Mouse (Mus musculus): ENCODE measurements around the gene Urgcp.

Urgcp gene

GRCm38 (mm10) chr11:5785732-5786131, 23.6 kb upstream of the Urgcp start:
- no peak for DNase-seq (ENCODE audit: low spot score)

DNA sequence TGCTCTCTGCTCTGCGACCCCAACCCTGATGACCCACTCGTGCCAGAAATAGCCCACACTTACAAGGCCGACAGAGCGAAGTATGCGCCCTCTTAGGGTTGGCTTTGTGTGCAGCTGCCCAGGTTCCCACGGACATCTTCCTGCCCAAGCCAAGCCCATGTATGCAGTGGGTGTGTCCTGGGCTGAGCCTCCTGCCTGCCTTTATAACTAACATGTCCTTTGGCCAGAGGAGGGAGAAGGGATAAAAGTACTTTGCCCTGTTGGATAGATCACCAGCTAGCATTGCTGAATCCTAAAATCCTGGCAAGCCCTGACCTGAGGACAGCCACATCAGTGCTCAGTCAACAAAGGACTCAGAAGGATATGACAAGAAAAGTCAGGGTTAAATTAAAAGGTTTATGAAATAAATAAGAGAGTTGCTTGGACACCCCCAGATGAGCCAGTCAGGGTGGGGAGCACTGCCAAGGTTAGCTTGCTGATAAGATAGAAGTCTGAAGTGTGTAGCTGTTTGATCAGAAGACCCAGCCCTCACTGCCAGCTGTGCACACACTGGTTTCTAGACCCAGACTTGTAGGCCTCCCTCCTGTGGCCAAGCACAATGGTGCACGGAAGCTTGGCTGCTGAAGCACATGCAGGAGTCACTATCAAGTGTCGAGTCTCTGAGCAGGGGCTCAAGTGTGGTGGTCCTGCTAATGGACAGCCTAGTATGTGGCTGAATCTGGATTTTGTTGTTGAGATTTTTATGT, 20.2 kb upstream of the Urgcp start:
- DNase-seq (ENCODE audit: low spot score) = no peak

- no peak for DNase-seq (ENCODE audit: low spot score)
Observed at GRCm38 (mm10) chr11:5780035-5780499, 17.9 kb upstream of the Urgcp start.

DNA sequence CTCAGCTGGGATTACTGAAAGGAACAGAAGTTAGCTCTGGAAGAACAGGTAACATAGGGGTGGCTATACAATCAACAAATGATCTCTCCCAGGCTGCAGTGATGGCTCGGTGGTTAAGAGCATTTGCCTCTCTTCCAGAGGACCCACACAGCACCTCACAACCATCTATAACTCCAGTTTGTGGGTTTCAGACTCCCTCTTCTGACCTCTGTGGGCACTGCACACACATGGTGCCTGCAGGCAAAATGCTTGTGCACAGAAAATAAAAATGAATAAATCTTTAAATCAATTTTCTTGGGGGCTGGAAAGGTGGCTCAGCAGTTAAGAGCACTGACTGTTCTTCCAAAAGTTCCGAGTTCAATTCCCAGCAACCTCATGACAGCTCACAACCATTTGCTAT, 16.3 kb upstream of the Urgcp start:
- no peak for DNase-seq (ENCODE audit: low spot score)

- no peak for DNase-seq (ENCODE audit: low spot score)
Observed at GRCm38 (mm10) chr11:5766019-5766418, 3.8 kb upstream of the Urgcp start.

DNA sequence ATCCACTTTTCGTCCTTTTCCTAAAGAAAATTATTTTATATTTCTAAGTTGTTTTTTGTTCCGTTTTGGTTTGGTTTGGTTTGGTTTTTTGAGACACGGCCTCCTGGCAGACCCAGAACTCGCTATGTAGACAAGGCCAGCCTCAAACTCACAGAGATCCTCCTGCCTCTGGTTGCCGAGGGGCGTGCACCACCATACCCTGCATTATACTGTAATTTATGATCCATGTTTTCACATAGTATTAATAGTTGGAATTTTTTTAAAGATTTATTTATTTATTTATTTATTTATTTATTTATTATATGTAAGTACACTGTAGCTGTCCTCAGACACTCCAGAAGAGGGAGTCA, 432 bp upstream of the Urgcp start:
- DNase-seq (ENCODE audit: low spot score) = no peak

DNA sequence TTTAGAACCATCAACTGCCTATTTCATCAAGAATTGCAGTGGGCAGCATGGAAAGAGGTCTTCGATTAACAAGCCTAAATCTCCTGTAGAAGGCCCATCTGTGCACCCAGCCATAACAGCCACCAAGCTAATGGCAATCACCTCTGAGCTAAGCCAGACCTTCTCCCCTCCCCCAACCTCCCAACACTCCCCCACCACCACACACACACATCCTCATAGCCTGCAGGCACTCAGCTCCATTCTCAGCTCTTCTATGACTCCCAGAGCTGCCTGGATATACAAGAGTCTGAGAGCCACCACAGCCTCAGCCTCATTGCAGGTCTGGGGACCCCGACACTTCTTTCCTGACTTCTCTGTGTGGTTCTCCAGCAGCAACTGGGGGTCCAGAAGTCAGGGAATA, 8.4 kb downstream of the Urgcp start:
- DNase-seq (ENCODE audit: low spot score) = no peak

DNA sequence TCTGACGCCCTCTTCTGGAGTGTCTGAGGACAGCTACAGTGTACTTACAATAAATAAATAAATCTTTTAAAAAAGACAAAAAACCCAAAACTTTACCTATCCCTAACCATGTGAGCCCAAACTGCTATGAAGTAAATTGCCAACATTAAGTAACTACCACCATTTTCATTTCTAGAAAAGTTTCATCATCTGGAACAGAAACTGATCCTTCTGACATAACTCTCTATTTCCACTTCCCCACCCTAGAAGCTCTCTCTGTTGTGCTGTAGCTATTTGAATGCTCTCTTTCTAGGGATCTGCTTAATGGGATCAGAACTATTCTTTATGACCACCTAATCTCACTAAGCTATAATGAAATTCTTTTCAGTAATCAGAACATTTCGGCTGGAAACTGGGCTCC, 17.2 kb downstream of the Urgcp start:
- no peak for DNase-seq (ENCODE audit: low spot score)

GRCm38 (mm10) chr11:5742106-5742505, 20.1 kb downstream of the Urgcp start:
- DNase-seq (ENCODE audit: low spot score) = no peak

DNA sequence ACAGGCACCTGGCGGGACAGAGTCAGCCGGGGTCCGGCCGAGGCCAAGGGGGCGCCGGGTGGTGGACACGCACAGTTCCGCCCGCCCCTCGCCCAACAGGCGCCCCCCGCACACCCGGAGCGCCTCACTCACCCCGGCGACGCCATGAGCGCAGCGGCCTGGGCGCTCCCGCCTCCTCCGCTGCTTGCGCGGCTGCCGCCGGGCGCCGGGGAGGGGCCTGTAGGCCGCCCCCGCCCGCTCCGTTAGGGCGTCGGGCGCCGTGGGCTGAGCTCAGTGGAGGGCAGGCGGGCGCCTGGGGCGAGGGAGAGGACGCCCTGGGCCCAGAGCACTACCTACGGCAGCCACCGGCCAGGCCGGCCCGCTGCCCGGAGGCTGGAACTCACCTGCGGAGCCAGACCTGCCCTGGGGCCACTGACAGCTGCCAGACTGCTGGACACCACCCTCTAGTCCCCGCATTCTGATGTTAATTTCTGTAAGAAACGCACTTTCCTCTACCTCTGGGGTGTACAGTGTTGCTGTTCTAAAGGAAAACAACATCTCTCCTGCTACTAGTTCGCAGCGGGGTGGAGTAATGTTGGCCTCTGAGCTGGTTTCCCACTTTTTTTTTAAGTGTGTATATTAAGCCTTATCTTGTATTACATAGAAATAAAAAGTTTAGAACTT, 21.1 kb downstream of the Urgcp start:
- DNase-seq (ENCODE audit: low spot score) = peak; percentile 74

- DNase-seq (ENCODE audit: low spot score) = no peak
Observed at GRCm38 (mm10) chr11:5740599-5740964, 21.6 kb downstream of the Urgcp start.

DNA sequence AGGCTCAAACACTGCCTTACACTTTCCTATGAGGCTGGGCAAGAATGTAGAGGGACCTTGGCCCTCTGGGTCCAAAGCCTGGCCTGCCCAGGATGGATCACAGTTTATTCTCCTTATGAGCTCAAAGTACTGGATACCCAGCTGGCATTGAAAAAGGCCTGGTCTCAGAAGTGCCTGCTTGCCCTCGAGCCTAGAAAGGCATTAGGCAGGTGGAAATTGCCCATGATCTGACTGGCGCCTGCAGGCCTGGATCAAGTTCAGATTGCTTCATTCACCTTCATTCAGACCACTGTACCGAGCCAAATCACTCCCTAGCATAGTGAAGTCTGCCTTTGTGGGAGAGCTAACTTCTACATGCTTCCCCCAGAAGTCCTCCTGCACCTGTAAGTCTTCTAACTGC, 22.3 kb downstream of the Urgcp start:
- no peak for DNase-seq (ENCODE audit: low spot score)

- DNase-seq (ENCODE audit: low spot score) = no peak
Observed at GRCm38 (mm10) chr11:5738888-5739632, 23.1 kb downstream of the Urgcp start.

GRCm38 (mm10) chr11:5737137-5737536, 25.0 kb downstream of the Urgcp start:
- DNase-seq (ENCODE audit: low spot score) = no peak

- DNase-seq (ENCODE audit: low spot score) = no peak
Observed at GRCm38 (mm10) chr11:5734323-5734722, 27.9 kb downstream of the Urgcp start.

GRCm38 (mm10) chr11:5732401-5732800, 29.8 kb downstream of the Urgcp start:
- no peak for DNase-seq (ENCODE audit: low spot score)

GRCm38 (mm10) chr11:5729582-5729981, 32.6 kb downstream of the Urgcp start:
- no peak for DNase-seq (ENCODE audit: low spot score)

- no peak for DNase-seq (ENCODE audit: low spot score)
Observed at GRCm38 (mm10) chr11:5718611-5719354, 43.4 kb downstream of the Urgcp start.

GRCm38 (mm10) chr11:5716938-5717705, 45.1 kb downstream of the Urgcp start:
- no peak for DNase-seq (ENCODE audit: low spot score)

- DNase-seq (ENCODE audit: low spot score) = no peak
Observed at GRCm38 (mm10) chr11:5716246-5716645, 45.9 kb downstream of the Urgcp start.

- no peak for DNase-seq (ENCODE audit: low spot score)
Observed at GRCm38 (mm10) chr11:5715630-5716105, 46.5 kb downstream of the Urgcp start, which contains the start of gene Mrps24. Gene Mrps24, minus strand, starts transcription at chr11:5715680.
